Comparison of ENCODE assay signal across 27 mouse cellular contexts in the genomic region with DNA sequence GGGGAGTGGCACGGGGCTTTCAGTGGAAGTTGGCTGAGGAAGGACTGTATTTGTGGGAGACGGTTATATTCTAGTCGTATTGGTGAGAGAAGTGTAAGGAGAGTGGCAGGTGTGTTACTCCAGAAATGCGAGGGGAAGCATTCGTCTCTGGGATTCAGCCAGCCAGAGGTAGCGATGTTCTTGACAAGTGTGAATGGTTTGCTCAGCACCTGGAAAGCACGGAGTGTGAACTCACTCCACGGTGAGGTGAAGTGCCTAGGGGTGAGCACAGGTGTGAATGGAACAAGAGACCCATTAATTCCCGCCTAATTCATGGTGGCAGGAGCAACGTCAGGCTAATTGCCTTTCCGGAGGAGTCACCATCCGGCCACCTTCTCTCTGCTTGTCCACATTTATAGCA.
"Had no signal": no experiment of that assay in that cellular context is flagged by ENCODE, and none has a peak within 500 bp of the region (broad histone marks: within the 10 kb centered on the region; RNA-seq: fewer than 3 reads in every experiment).

No protein-coding gene starts in this region.

- H3K9me3 ChIP-seq: heart, embryonic 13.5 days; heart, embryonic 15.5 days; hindbrain, embryonic 13.5 days; hindbrain, embryonic 15.5 days; kidney, embryonic 15.5 days; limb, embryonic 15.5 days had no signal

- H3K27me3 ChIP-seq: heart, embryonic 13.5 days; heart, embryonic 15.5 days; hindbrain, embryonic 13.5 days; hindbrain, embryonic 15.5 days; kidney, embryonic 15.5 days; limb, embryonic 13.5 days; limb, embryonic 15.5 days; liver, embryonic 12.5 days had no signal

- H3K36me3 ChIP-seq: heart, embryonic 13.5 days; heart, embryonic 15.5 days; hindbrain, embryonic 10.5 days; hindbrain, embryonic 13.5 days; hindbrain, embryonic 15.5 days; kidney, embryonic 15.5 days; limb, embryonic 13.5 days; limb, embryonic 15.5 days; liver, embryonic 12.5 days had no signal

- DNase-seq: gastrocnemius, adult 2 months; gastrocnemius, postnatal 10 days; gastrocnemius, postnatal 25 days; heart, adult 2 months; heart, postnatal 14 days; heart, postnatal 4 days; kidney, adult 11 months; kidney, adult 9 months; kidney, postnatal 14 days; kidney, postnatal 36 days; layer of hippocampus, adult 9-11 months; layer of hippocampus, postnatal 36 days; left cerebral cortex, postnatal 4 days had no signal

- H3K4me1 ChIP-seq: heart, embryonic 13.5 days; heart, embryonic 15.5 days; hindbrain, embryonic 13.5 days; hindbrain, embryonic 15.5 days; kidney, embryonic 15.5 days; limb, embryonic 13.5 days; limb, embryonic 15.5 days; liver, embryonic 12.5 days had no signal

- ATAC-seq: hindbrain, postnatal 0 days; intestine, embryonic 16.5 days; liver, embryonic 12.5 days had no signal

- H3K4me2 ChIP-seq: heart, embryonic 11.5 days; heart, embryonic 13.5 days; heart, embryonic 15.5 days; hindbrain, embryonic 13.5 days; hindbrain, embryonic 15.5 days; kidney, embryonic 15.5 days; limb, embryonic 13.5 days; limb, embryonic 15.5 days; liver, embryonic 12.5 days had no signal

- H3K4me3 ChIP-seq: gastrocnemius, adult 2 months; heart, adult 2 months; heart, embryonic 13.5 days; heart, embryonic 15.5 days; hindbrain, embryonic 10.5 days; hindbrain, embryonic 13.5 days; hindbrain, embryonic 15.5 days; kidney, embryonic 15.5 days; limb, embryonic 13.5 days; limb, embryonic 15.5 days; liver, embryonic 12.5 days had no signal

- H3K9ac ChIP-seq: heart, embryonic 13.5 days; heart, embryonic 15.5 days; hindbrain, embryonic 13.5 days; hindbrain, embryonic 15.5 days; kidney, embryonic 15.5 days; limb, embryonic 13.5 days; limb, embryonic 15.5 days; liver, embryonic 12.5 days; liver, embryonic 14.5 days had no signal

- H3K27ac ChIP-seq: gastrocnemius, adult 2 months; heart, adult 2 months; heart, embryonic 13.5 days; heart, embryonic 15.5 days; hindbrain, embryonic 10.5 days; hindbrain, embryonic 13.5 days; hindbrain, embryonic 15.5 days; hindbrain, postnatal 0 days; kidney, embryonic 15.5 days; kidney, postnatal 0 days; limb, embryonic 13.5 days; limb, embryonic 15.5 days; liver, embryonic 12.5 days; liver, embryonic 14.5 days had no signal
